Mouse (Mus musculus): ENCODE measurements around the gene Adora1. TPM values are rescaled to one million over a fixed set of nuclear protein-coding genes. Genes with fewer than 3 reads are reported as not detected.
A peak's percentile ranks its signal among the peaks of the same experiment; 100 is the strongest.

Adora1 gene
- polyA plus RNA-seq, 1 experiment: 4.5 TPM

- H3K4me3 ChIP-seq: no peak overlapping the region
- H3K27me3 ChIP-seq (ENCODE audit: control insufficient read depth, insufficient read depth, insufficient read length): peaks cover 15% of the 10 kb centered on the region
- H3K79me2 ChIP-seq (ENCODE audit: control insufficient read depth, insufficient read depth): no peaks in the 10 kb centered on the region
- peak overlapping the region; percentile 47 for H3K4me2 ChIP-seq (ENCODE audit: low read depth)
- H3ac ChIP-seq (ENCODE audit: control insufficient read depth, insufficient read length): no peak overlapping the region
- TF ChIP-seq MYOD1 (IDR thresholded peaks at IDR 0.05; ENCODE audit: control insufficient read depth in 1 of 3, insufficient read length in 2 of 3, low read depth in 2 of 3): peak in 1 of 3 experiments; percentile 32
- peak; percentile 14 for TF ChIP-seq POLR2A (IDR thresholded peaks at IDR 0.05; ENCODE audit: insufficient read length, low read depth)
- TF ChIP-seq CEBPB (IDR thresholded peaks at IDR 0.05; ENCODE audit: insufficient read depth, poor library complexity, severe bottlenecking): no peak
- TF ChIP-seq SRF (IDR thresholded peaks at IDR 0.05; ENCODE audit: control insufficient read depth, insufficient read length, low read depth): no peak
- no peaks in the 10 kb centered on the region for H3K36me3 ChIP-seq (ENCODE audit: control insufficient read depth, insufficient read depth)
Observed at GRCm38 (mm10) chr1:134188989-134189729, 46.1 kb downstream of the Adora1 start.

- TF ChIP-seq POLR2A (IDR thresholded peaks at IDR 0.05; ENCODE audit: insufficient read length, low read depth) (no peak), CEBPB (IDR thresholded peaks at IDR 0.05; ENCODE audit: insufficient read depth, poor library complexity, severe bottlenecking) (no peak), MYOD1 (IDR thresholded peaks at IDR 0.05; ENCODE audit: control insufficient read depth in 1 of 3, insufficient read length in 2 of 3, low read depth in 2 of 3) (peak in 2 of 3 experiments; percentile 21 to 41), SRF (IDR thresholded peaks at IDR 0.05; ENCODE audit: control insufficient read depth, insufficient read length, low read depth) (no peak), USF1 (IDR thresholded peaks at IDR 0.05; ENCODE audit: low read depth) (no peak), E2F4 (IDR thresholded peaks at IDR 0.05; ENCODE audit: insufficient read depth) (no peak), TCF3 (IDR thresholded peaks at IDR 0.05; ENCODE audit: insufficient read length, low read depth) (no peak), MYOG (IDR thresholded peaks at IDR 0.05; ENCODE audit: control insufficient read depth in 1 of 3, insufficient read depth in 1 of 3, insufficient read length in 2 of 3, low read depth in 2 of 3) (peak in 1 of 3 experiments; percentile 22), TCF12 (IDR thresholded peaks at IDR 0.05; ENCODE audit: insufficient read depth, poor library complexity, severe bottlenecking) (no peak), REST (IDR thresholded peaks at IDR 0.05; ENCODE audit: insufficient read depth, insufficient read length) (no peak)
- Histone ChIP-seq H3K4me2 (ENCODE audit: low read depth) (no peak overlapping the region), H3K79me2 (ENCODE audit: control insufficient read depth, insufficient read depth) (no peaks in the 10 kb centered on the region), H3ac (ENCODE audit: control insufficient read depth, insufficient read length) (no peak overlapping the region), H3K36me3 (ENCODE audit: control insufficient read depth, insufficient read depth) (no peaks in the 10 kb centered on the region), H3K4me3 (no peak overlapping the region), H3K27me3 (ENCODE audit: control insufficient read depth, insufficient read depth, insufficient read length) (peaks cover 22% of the 10 kb centered on the region)
Observed at GRCm38 (mm10) chr1:134188217-134188616, 47.0 kb downstream of the Adora1 start.

DNA sequence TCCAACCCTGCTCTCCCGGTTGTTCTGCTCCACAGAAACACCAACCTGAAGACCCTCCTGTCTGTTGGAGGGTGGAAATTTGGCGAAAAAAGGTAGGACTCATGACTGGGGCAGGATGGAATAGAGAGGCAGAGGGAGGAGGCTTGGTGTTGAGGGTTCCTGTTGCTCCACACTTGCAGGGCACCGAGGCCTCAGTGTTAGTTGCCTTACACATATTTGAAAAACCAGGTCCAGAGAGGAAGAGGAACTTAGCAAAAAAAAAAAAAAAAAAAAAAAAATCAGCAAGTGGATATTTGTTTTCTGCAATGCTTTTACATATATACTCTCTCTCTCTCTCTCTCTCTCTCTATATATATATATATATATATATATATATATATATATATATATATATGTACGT is 51.1 kb downstream of the Adora1 start:
- TF ChIP-seq SRF (IDR thresholded peaks at IDR 0.05; ENCODE audit: control insufficient read depth, insufficient read length, low read depth): no peak
- H3K4me2 ChIP-seq (ENCODE audit: low read depth): no peak overlapping the region
- no peak overlapping the region for H3ac ChIP-seq (ENCODE audit: control insufficient read depth, insufficient read length)
- peaks cover 38% of the 10 kb centered on the region for H3K27me3 ChIP-seq (ENCODE audit: control insufficient read depth, insufficient read depth, insufficient read length)
- no peak overlapping the region for H3K4me3 ChIP-seq
- no peaks in the 10 kb centered on the region for H3K79me2 ChIP-seq (ENCODE audit: control insufficient read depth, insufficient read depth)
- no peaks in the 10 kb centered on the region for H3K36me3 ChIP-seq (ENCODE audit: control insufficient read depth, insufficient read depth)

GRCm38 (mm10) chr1:134182025-134182424 is 53.2 kb downstream of the Adora1 start, which contains the start of gene Chil1:
Gene Chil1, plus strand, starts transcription at chr1:134182176.
- Histone ChIP-seq H3ac (ENCODE audit: control insufficient read depth, insufficient read length) (no peak within 1 kb of the TSS), H3K27me3 (ENCODE audit: control insufficient read depth, insufficient read depth, insufficient read length) (peaks cover 43% of the 10 kb centered on the region), H3K36me3 (ENCODE audit: control insufficient read depth, insufficient read depth) (no peaks in the 10 kb centered on the region), H3K4me3 (no peak within 1 kb of the TSS), H3K4me2 (ENCODE audit: low read depth) (no peak within 1 kb of the TSS), H3K79me2 (ENCODE audit: control insufficient read depth, insufficient read depth) (no peaks in the 10 kb centered on the region)
- TF ChIP-seq CEBPB (IDR thresholded peaks at IDR 0.05; ENCODE audit: insufficient read depth, poor library complexity, severe bottlenecking): no peak
- TF ChIP-seq MAX (IDR thresholded peaks at IDR 0.05; ENCODE audit: low read depth): no peak
- TF ChIP-seq TCF3 (IDR thresholded peaks at IDR 0.05; ENCODE audit: insufficient read length, low read depth): no peak
- TF ChIP-seq POLR2AphosphoS2 (IDR thresholded peaks at IDR 0.05; ENCODE audit: insufficient read length, low read depth): no peak
- TF ChIP-seq MYOG (IDR thresholded peaks at IDR 0.05; ENCODE audit: control insufficient read depth in 1 of 3, insufficient read depth in 1 of 3, insufficient read length in 2 of 3, low read depth in 2 of 3): no peak
- no peak for TF ChIP-seq REST (IDR thresholded peaks at IDR 0.05; ENCODE audit: insufficient read depth, insufficient read length)
- TF ChIP-seq TCF12 (IDR thresholded peaks at IDR 0.05; ENCODE audit: insufficient read depth, poor library complexity, severe bottlenecking): no peak
- TF ChIP-seq SRF (IDR thresholded peaks at IDR 0.05; ENCODE audit: control insufficient read depth, insufficient read length, low read depth): no peak
- TF ChIP-seq POLR2A (IDR thresholded peaks at IDR 0.05; ENCODE audit: insufficient read length, low read depth): no peak
- no peak for TF ChIP-seq MYOD1 (IDR thresholded peaks at IDR 0.05; ENCODE audit: control insufficient read depth in 1 of 3, insufficient read length in 2 of 3, low read depth in 2 of 3)
- no peak for TF ChIP-seq USF1 (IDR thresholded peaks at IDR 0.05; ENCODE audit: low read depth)
- TF ChIP-seq E2F4 (IDR thresholded peaks at IDR 0.05; ENCODE audit: insufficient read depth): no peak

DNA sequence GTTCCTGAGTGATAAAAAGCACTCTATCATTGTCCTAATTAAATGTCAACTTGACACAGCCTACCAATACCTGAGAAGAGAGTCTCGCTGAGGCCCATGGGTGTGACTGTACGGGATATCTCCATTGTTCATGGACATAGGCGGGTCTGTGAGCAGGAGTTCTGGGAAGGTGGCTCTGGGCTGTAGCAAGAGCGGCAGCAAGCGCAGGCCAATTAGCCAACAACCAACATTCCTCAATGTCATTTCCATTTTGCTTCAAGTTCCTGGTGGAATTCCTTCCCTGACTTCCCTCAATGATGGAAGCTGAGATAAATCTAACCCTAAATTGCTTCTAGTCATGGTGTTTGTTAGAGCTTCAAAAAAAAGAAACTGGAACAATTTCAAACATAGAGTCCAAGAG is 57.3 kb downstream of the Adora1 start:
- Histone ChIP-seq H3K4me3 (no peak overlapping the region), H3K36me3 (ENCODE audit: control insufficient read depth, insufficient read depth) (no peaks in the 10 kb centered on the region), H3K27me3 (ENCODE audit: control insufficient read depth, insufficient read depth, insufficient read length) (peaks cover 48% of the 10 kb centered on the region), H3ac (ENCODE audit: control insufficient read depth, insufficient read length) (no peak overlapping the region), H3K79me2 (ENCODE audit: control insufficient read depth, insufficient read depth) (no peaks in the 10 kb centered on the region), H3K4me2 (ENCODE audit: low read depth) (no peak overlapping the region)
- TF ChIP-seq REST (IDR thresholded peaks at IDR 0.05; ENCODE audit: insufficient read depth, insufficient read length): no peak
- no peak for TF ChIP-seq MYOD1 (IDR thresholded peaks at IDR 0.05; ENCODE audit: control insufficient read depth in 1 of 3, insufficient read length in 2 of 3, low read depth in 2 of 3)
- no peak for TF ChIP-seq POLR2AphosphoS2 (IDR thresholded peaks at IDR 0.05; ENCODE audit: insufficient read length, low read depth)
- TF ChIP-seq TCF12 (IDR thresholded peaks at IDR 0.05; ENCODE audit: insufficient read depth, poor library complexity, severe bottlenecking): no peak
- no peak for TF ChIP-seq POLR2A (IDR thresholded peaks at IDR 0.05; ENCODE audit: insufficient read length, low read depth)
- TF ChIP-seq TCF3 (IDR thresholded peaks at IDR 0.05; ENCODE audit: insufficient read length, low read depth): no peak
- no peak for TF ChIP-seq USF1 (IDR thresholded peaks at IDR 0.05; ENCODE audit: low read depth)
- TF ChIP-seq CEBPB (IDR thresholded peaks at IDR 0.05; ENCODE audit: insufficient read depth, poor library complexity, severe bottlenecking): no peak
- no peak for TF ChIP-seq MAX (IDR thresholded peaks at IDR 0.05; ENCODE audit: low read depth)
- no peak for TF ChIP-seq E2F4 (IDR thresholded peaks at IDR 0.05; ENCODE audit: insufficient read depth)
